Mouse (Mus musculus) 3134 (cell line): ENCODE results near the gene Nuak1.

Source experiments
- DNase-seq: peaks from one replicate; pipeline ENCODE4 v3.0.0-alpha.2; 2011; ENCODE audit warnings: low spot score; ENCODE audit not compliant: insufficient read length; ENCODE audit errors: extremely low read depth

Gene Nuak1

GRCm38 (mm10) chr10:84386214-84386613, 54.2 kb downstream of the Nuak1 start:
- DNase-seq, result no peak

DNA sequence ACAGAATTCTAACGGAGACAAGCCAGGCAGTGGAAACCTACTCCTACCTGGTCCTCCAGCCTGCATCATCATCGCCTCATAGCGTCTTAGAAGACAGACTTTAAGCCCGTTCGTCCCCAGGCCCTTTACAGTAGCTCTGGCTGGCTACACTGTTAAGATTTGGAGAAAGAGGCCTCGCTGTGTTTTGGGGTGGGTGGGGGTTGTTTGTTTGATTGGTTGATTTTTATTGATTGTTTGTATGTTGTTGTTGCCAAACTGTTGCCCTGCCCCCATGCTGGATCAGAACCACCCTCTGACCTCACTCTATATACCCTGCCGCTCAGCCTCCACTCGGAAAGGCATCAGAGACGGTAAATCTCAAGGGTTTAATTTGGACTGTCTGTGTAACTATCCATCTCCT, 55.6 kb downstream of the Nuak1 start:
- no peak for DNase-seq

DNA sequence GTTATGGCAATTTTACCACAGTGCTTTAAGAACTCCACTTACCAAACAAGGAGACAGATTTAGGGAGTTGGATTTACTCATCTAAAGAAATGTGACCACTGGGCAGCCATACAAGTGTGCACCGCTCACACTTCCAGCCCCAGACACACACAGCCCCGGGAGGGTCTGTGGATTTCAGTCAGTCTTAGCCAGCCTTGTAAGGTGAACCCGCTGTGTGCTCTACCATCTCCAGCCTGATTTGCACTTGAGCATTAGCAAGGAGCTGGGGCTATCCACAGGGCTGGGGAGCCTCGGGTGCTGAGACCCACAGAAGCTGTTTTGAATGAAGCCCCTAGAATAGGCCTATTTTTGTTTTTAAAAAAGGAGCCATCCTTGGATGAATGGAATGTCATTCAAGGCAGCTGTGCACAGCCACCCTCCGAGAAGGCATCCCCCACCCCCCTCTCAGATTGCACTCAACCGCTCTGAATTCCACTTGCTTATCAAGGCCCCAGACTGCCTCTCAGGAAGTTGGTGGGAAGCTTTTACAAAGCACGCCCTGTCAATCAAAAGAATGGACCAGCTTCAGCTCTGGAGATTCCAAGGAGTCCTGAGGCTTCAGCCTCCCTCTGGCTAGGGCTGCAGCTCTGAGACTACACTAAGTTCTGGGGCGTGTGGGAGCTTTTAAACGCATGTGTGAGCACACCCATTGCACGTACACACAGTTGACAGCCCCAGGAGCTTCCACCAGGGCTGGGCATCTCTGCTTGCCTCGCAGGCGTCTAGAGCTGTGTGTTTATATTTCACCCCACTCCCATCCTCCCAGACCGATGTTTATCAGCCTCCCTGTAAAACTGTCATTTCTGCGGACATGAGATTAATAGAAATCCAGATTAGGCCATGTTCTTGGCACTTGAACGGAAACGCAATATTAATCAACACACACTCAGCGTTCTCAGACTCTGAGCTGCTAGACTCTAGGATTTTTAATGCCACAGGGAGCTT, 57.2 kb downstream of the Nuak1 start:
- DNase-seq, result no peak

DNA sequence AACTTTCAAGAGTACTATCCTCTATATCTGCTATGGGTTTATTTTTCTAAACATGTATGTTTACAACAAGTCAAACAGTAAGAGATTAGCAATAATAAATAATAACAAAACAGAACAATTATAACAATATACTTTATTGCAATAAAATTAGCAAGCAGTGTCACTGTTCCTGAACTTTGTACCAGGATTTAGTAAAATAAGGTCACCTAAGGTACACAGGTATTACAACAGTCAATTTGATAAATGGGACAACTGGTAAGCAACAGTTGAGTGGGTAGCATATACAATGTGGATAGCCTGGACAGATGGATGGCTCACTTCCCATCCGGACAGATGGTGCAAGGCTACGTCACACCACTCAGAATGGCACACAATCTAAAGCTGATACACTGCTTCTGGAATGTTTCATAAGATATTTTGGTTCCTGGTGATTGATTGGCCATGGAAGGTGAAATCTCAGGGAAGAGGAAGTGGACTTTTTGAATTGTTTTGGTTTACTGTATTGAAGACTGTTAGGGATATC, 59.1 kb downstream of the Nuak1 start:
- no peak for DNase-seq

- DNase-seq, result no peak
Measured at GRCm38 (mm10) chr10:84379366-84379765, 61.0 kb downstream of the Nuak1 start.

- no peak for DNase-seq
Measured at GRCm38 (mm10) chr10:84377956-84378355, 62.4 kb downstream of the Nuak1 start.

DNA sequence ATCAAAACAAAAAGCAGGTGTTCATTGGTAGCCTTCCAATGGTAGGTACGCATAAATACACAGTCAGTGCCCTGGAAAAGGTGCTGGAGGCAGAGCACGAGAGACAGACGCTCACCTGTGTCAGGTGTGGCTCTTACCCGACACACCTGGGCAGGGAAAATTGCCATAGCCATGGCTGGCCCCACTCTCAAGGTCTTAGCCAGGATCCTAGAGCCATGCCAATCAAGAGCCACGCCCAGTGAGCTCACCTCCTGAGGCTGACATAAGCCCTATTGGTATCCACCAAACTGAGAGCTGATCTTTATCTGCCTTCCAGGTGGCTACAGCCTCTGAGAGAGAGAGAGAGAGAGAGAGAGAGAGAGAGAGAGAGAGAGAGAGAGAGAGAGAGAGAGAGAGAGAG, 64.1 kb downstream of the Nuak1 start:
- no peak for DNase-seq

- DNase-seq, result no peak
Measured at GRCm38 (mm10) chr10:84374996-84375395, 65.4 kb downstream of the Nuak1 start.

DNA sequence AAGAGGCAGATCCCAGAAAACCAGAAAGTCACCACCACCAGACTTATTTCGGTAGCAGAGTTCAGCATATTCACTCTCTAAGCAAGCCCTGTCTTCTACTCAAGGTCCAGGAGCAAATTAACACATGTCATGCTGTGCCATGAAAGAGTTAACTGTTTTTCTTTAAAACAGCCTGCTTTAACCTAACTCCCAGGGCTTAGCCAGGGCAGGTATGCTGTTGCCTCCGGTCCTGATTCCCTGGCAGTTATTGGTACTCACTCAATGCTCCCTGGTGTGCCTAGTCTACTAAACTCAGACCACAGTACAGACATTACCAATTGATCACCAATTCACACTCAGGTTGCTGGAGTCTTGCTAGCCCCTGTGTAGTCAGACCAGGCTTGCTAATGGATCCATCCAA, 66.9 kb downstream of the Nuak1 start:
- no peak for DNase-seq

DNA sequence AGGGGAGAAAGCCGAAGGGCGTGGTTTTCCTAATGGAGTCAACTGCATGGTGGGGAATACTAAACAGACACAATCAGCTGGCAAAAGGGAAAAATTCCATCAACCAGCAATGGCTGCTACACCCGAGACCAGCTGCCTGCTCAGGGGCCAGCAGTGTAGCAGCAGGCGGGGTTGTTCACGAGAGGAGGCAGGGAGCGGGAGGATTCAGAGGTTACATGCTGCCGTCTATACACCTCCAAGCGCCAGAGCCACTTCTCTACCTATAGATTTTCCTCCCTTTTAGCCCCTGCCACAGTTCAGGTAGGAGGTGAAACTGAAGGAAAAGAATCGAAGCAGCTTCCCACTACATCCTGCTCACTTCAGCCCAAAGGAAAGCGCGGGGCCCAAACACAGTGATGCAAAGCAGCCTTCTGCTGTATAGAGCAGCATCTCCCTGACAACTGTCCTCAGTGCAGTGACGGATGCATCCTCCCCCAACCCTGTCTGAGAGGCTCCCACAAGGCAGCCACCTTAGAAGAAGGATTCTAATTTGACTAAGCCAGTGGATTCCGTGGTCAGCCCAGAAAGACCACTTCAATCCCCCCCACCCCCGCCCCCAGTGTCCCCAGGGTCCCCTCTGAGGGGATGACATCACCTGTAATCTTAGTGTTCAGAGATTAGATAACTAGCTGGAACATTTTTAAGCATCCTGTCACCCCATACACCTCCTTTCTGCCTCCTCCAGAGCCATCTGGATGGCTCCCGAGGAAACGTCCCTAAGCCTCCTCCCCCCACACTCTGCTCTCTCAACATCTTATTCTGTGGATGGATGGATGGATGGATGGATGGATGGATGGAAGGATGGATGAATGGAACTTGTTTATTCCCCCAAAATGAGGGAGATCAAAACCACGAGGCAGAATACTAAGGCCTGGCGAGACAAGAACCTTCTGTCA, 68.0 kb downstream of the Nuak1 start:
- DNase-seq, result no peak

DNA sequence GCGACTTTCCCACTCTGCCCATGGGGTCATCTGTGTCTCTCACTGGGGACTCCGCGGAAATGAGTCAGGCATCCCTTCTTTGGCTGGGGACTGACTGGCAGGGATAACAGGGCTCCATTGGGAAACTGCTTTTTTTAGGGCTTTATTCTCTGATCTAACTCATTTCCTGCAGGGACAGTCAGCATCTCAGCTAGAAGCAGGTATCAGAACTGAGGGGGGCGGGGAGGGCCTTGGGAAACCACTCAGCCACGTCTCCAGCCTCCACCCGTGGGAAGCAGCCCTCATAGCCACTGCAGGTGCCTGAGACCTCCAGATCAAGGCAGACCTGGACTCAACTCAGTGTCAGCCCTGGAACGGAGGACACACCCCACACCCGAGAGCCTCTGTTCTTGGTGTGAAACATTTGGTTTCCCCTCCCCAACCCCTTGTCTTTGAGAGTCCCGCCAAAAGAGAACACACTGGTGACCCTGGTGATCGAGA, 68.7 kb downstream of the Nuak1 start:
- DNase-seq, result no peak

DNA sequence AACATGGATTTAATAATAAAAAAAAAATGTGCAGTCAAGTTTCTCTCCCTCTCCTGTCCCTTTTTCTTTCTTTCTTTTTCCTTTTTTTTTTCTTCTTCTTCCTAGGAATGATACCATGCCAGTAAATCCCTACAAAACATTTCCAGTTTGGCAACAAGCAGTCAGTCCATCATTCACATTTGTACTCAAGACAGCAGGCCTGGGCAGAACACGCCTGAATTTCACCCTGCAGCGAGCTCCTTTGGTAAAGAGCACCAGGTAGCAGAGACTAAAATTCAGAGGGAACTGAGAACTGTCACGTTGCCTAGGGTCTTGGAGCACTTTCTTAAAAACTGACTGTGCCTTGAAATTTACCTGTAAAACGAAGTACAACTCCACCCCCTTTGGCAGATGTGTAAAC, 69.2 kb downstream of the Nuak1 start:
- DNase-seq, result no peak

DNA sequence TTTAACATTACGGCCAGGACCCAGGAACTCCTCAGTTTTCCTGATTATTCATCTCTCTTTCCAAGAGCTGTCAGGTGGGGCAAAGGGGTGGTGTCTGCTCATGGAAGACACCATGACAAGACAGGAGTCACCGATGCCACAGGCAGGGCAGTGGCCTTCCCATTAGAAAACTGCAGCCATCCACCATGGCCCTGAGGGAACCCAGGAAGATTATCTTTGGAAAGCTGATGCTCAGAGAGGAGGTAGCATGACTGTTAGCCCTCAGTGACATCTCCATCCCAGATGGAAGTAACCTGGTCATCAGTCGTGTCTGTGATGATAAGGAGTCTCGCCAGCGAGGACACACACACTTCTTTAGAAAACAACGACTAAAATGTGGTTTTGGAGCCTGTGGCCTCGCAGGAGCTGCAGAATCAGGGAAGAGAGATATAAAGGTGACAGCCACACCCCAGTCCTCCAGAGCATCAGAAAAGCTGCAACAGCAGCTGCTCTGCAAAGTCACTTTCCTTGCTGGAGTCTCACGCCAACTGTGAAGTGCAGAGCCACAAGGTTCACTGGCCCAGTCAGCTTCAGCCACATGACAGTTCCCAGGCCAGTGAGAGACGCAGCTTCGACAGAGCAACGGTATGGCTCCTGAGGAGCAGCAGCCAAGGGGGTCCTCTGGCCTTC, 70.6 kb downstream of the Nuak1 start:
- no peak for DNase-seq

DNA sequence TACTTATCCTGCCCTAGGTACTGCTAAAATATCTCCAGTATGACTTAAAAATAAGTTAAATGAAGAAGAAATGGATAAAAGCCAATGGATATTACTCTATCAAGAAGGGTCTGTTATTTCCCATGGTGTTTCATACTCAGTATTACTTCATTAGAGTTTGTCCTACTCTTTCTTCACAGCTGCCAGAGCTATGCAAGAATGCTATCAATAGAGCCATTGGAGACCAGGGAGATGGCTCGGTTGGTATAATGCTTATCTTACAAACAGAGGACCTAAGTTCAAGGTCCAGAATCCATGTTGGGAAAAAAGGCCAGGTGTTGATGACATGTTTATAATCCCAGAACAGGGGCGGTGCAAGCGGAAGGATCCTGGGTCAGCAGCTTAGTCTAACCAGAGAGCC, 72.2 kb downstream of the Nuak1 start:
- no peak for DNase-seq

GRCm38 (mm10) chr10:84365166-84365865, 75.1 kb downstream of the Nuak1 start:
- no peak for DNase-seq

DNA sequence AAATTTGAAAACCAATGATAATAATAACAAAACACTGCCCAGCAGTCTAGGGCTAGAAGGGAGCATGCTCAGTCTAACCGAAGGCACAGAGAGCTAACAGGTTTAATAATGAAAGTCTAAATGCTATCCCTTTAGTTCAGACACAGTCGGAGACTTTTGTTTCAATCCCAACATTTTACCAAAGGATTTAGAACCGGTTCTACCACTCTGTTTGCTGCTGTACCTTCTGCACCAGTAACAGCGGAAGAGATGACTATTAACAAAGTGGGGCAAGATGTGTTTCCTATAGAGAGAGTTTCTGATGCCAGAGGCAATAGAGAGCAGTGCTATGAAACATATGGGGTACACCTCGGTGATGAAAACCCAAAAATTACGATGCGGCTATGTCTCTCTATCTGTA, 76.6 kb downstream of the Nuak1 start:
- DNase-seq, result no peak

DNA sequence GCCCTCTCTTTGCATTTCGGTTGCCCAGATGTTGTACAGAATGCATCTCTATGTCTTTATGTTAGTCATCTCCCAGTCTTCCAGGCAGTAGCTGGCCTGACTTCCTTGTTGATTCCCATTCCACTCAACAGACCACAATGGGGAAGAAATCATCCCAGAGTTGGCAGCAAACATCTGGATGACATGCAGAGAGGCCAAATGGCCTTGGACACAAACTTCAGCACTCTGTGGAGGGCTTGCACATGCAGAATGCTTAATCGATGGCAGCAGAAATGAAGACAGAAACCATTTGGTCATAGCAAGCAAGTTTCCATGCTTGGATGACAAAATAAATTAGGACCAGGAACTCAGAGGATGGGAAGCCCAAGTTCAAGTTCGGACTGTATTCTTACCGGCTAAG, 79.4 kb downstream of the Nuak1 start:
- no peak for DNase-seq

GRCm38 (mm10) chr10:84360391-84360790, 80.0 kb downstream of the Nuak1 start:
- DNase-seq, result no peak

- no peak for DNase-seq
Measured at GRCm38 (mm10) chr10:84358738-84359120, 81.7 kb downstream of the Nuak1 start.
